9 mouse cellular contexts compared by ENCODE assay signal in the genomic region with DNA sequence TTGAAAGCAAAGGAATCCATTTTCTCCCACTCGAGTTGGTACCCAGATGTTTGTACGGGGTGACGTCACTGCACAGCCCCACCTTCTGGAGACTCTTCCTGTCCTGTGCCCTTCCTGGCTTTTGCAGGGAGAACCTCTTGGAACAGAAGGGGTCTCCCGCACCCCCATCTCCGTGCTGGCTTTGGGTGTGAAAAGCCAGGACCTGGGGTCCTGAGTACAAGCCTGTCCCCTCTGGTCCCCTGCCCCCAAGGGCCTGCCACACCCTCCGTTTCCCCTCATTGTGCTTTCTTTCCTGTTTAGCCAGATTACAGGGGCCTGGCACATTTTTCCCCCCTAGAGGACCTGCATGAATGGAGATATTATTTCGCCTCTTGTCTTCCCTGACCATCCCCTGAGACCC. TPM values are rescaled to one million over a fixed set of nuclear protein-coding genes. Genes with fewer than 3 reads are reported as not detected.
DNase-seq lines count a peak whose midpoint lies in the region; ATAC-seq and TF ChIP-seq lines count a peak whose summit lies in the region.
"Had no signal": no experiment of that assay in that cellular context is flagged by ENCODE, and none has a peak within 500 bp of the region (broad histone marks: within the 10 kb centered on the region; RNA-seq: fewer than 3 reads in every experiment).

No protein-coding gene starts in this region.

- H3K4me2 ChIP-seq in hindbrain, embryonic 13.5 days, result no peak overlapping the region
- H3K4me2 ChIP-seq in limb, embryonic 15.5 days, result no peak overlapping the region
- H3K4me2 ChIP-seq: neural tube, embryonic 12.5 days had no signal

- ATAC-seq in hindbrain, embryonic 13.5 days (ENCODE audit: low FRiP score), result no peak
- ATAC-seq in limb, embryonic 15.5 days (ENCODE audit: insufficient number of reproducible peaks, low FRiP score, low TSS enrichment, low read depth), result no peak

- no peak for DNase-seq in layer of hippocampus, adult 2 months (ENCODE audit: low spot score in 2 of 2)
- no peak for DNase-seq in layer of hippocampus, adult 18-20 months (ENCODE audit: low spot score in 2 of 2)
- no peak for DNase-seq in thymus, adult 2 months
- DNase-seq in right cerebral cortex, adult 18-20 months, result no peak
- no peak for DNase-seq in cerebellum, postnatal 25 days

- TF ChIP-seq CTCF in layer of hippocampus, adult 2 months (conservative IDR thresholded peaks at IDR 0.05), result no peak
- no peak for TF ChIP-seq CTCF in small intestine, adult 2 months (IDR thresholded peaks at IDR 0.05; ENCODE audit: extremely low read depth, insufficient read length, insufficient replicate concordance, low read depth, low read length)
- TF ChIP-seq CTCF in thymus, adult 2 months (IDR thresholded peaks at IDR 0.05; ENCODE audit: borderline replicate concordance, control insufficient read depth, extremely low read depth, insufficient read depth, low read length, poor library complexity), result no peak

- no peaks in the 10 kb centered on the region for H3K27me3 ChIP-seq in hindbrain, embryonic 13.5 days
- H3K27me3 ChIP-seq in limb, embryonic 15.5 days, result no peaks in the 10 kb centered on the region
- H3K27me3 ChIP-seq in small intestine, adult 2 months (ENCODE audit: control insufficient read depth, insufficient read depth, low read length), result no peaks in the 10 kb centered on the region
- no peaks in the 10 kb centered on the region for H3K27me3 ChIP-seq in thymus, adult 2 months (ENCODE audit: control insufficient read depth, insufficient read depth, low read length)
- H3K27me3 ChIP-seq: neural tube, embryonic 12.5 days had no signal

- H3K9ac ChIP-seq in hindbrain, embryonic 13.5 days, result 0 out of 2 replicates have a peak overlapping the region, but pooled peaks have one; percentile 9
- no peak overlapping the region for H3K9ac ChIP-seq in limb, embryonic 15.5 days
- H3K9ac ChIP-seq: neural tube, embryonic 12.5 days had no signal

- WGBS in hindbrain, embryonic 13.5 days, result 45% methylated on average over 7 of the region's 7 CpGs
- 37% methylated on average over 7 of the region's 7 CpGs for WGBS in limb, embryonic 15.5 days
- 70% methylated on average over 7 of the region's 7 CpGs for WGBS in small intestine, adult 2 months
- WGBS in thymus, adult 2 months, result 87% methylated on average over 7 of the region's 7 CpGs

- H3K4me1 ChIP-seq in hindbrain, embryonic 13.5 days (replicated peaks), result peaks cover 44% of the 10 kb centered on the region
- H3K4me1 ChIP-seq in limb, embryonic 15.5 days, result peaks cover 41% of the 10 kb centered on the region
- H3K4me1 ChIP-seq in small intestine, adult 2 months (ENCODE audit: control insufficient read depth, insufficient read depth, insufficient read length, low read length), result peaks cover 7% of the 10 kb centered on the region
- H3K4me1 ChIP-seq in thymus, adult 2 months (replicated peaks; ENCODE audit: control insufficient read depth, insufficient read depth, low read length), result no peaks in the 10 kb centered on the region

- H3K36me3 ChIP-seq in hindbrain, embryonic 13.5 days, result no peaks in the 10 kb centered on the region
- peaks cover 29% of the 10 kb centered on the region for H3K36me3 ChIP-seq in limb, embryonic 15.5 days
- H3K36me3 ChIP-seq in small intestine, adult 2 months (ENCODE audit: control insufficient read depth, insufficient read depth, low read length), result peaks cover 6% of the 10 kb centered on the region; the same call in 1 of the 2 replicates
- H3K36me3 ChIP-seq in thymus, adult 2 months (ENCODE audit: control insufficient read depth, insufficient read depth, low read length), result no peaks in the 10 kb centered on the region
- H3K36me3 ChIP-seq: neural tube, embryonic 12.5 days had no signal

- no peak for TF ChIP-seq POLR2A in small intestine, adult 2 months (IDR thresholded peaks at IDR 0.05; ENCODE audit: low read depth, low read length)
- no peak for TF ChIP-seq POLR2A in thymus, adult 2 months (IDR thresholded peaks at IDR 0.05; ENCODE audit: control insufficient read depth, extremely low read depth, insufficient read depth, low read length, poor library complexity)

- no peak overlapping the region for H3K4me3 ChIP-seq in layer of hippocampus, adult 2 months
- H3K4me3 ChIP-seq in hindbrain, embryonic 13.5 days, result no peak overlapping the region
- no peak overlapping the region for H3K4me3 ChIP-seq in limb, embryonic 15.5 days
- no peak overlapping the region for H3K4me3 ChIP-seq in small intestine, adult 2 months (ENCODE audit: low read depth, low read length)
- H3K4me3 ChIP-seq in thymus, adult 2 months (ENCODE audit: control insufficient read depth, insufficient read depth, low read length), result no peak overlapping the region
- H3K4me3 ChIP-seq: neural tube, embryonic 12.5 days had no signal

- H3K27ac ChIP-seq in layer of hippocampus, adult 2 months, result peak overlapping the region; percentile 76
- peak overlapping the region; percentile 41 for H3K27ac ChIP-seq in hindbrain, embryonic 13.5 days
- H3K27ac ChIP-seq in limb, embryonic 15.5 days, result peak overlapping the region; percentile 73
- H3K27ac ChIP-seq in small intestine, adult 2 months (ENCODE audit: insufficient read depth, low read depth, low read length), result peak overlapping the region; percentile 6
- H3K27ac ChIP-seq in thymus, adult 2 months (ENCODE audit: control insufficient read depth, insufficient read depth, low read length), result no peak overlapping the region

- H3K9me3 ChIP-seq in hindbrain, embryonic 13.5 days, result no peaks in the 10 kb centered on the region
- H3K9me3 ChIP-seq in limb, embryonic 15.5 days, result no peaks in the 10 kb centered on the region
- H3K9me3 ChIP-seq: neural tube, embryonic 12.5 days had no signal

RNA-seq across cellular contexts. Expression of a gene that starts 58.0 kb away (rescaled TPM):
- total RNA-seq in layer of hippocampus, adult 2 months (2021), result 10 to 100 TPM; 47.5 to 58.0 TPM
- 10 to 100 TPM; 48.8 to 53.8 TPM for total RNA-seq in layer of hippocampus, adult 18-20 months (2021)
- 20.2 and 22.8 TPM in 2 replicates for polyA plus RNA-seq in hindbrain, embryonic 13.5 days (2015; fragmentation: Nextera tagmentation; extraction: Ambion mirVana)
- 39.0 and 52.5 TPM in 2 replicates for polyA plus RNA-seq in limb, embryonic 15.5 days (2015; fragmentation: Nextera tagmentation; extraction: Ambion mirVana)
- polyA plus RNA-seq in small intestine, adult 2 months (2012; rRNA removed), result 27.9 and 37.7 TPM in 2 replicates
- 27.3 and 28.9 TPM in 2 replicates for polyA plus RNA-seq in thymus, adult 2 months (2012; rRNA removed)
